Mouse (Mus musculus) stomach, embryonic 14.5 days (tissue): Measurements from ENCODE around the gene Gm13889. TPM values are rescaled to one million over a fixed set of nuclear protein-coding genes. Genes with fewer than 3 reads are reported as not detected.

Experiments
- ATAC-seq: fragments of 200-750 bp; cut with Nextera tagmentation; 2 replicates; pipeline ENCODE4 v1.8.0; 2017; ENCODE audit warnings: low read depth, moderate TSS enrichment; ENCODE audit not compliant: insufficient number of reproducible peaks, insufficient read depth, low FRiP score
- H3K27ac ChIP-seq: fragments of 300-500 bp; sonication (generic); 2 replicates; pipeline ENCODE4 v1.5.1; 2014; ENCODE audit warnings: mild to moderate bottlenecking, low read length, moderate library complexity, mixed read lengths
- H3K27me3 ChIP-seq: fragments of 300-500 bp; sonication (generic); 2 replicates; pipeline ENCODE4 v1.6.1; 2014; ENCODE audit warnings: low read length, control low read depth, mixed read lengths; ENCODE audit not compliant: control insufficient read depth, insufficient read depth
- H3K36me3 ChIP-seq: fragments of 300-500 bp; sonication (generic); 2 replicates; pipeline ENCODE4 v1.6.1; 2014; ENCODE audit warnings: mild to moderate bottlenecking, control low read depth, low read length, moderate library complexity, mixed read lengths; ENCODE audit not compliant: control insufficient read depth, insufficient read depth
- H3K4me1 ChIP-seq: fragments of 300-500 bp; sonication (generic); 2 replicates; pipeline ENCODE4 v1.6.1; 2014; ENCODE audit warnings: low read length, control low read depth, mixed read lengths; ENCODE audit not compliant: control insufficient read depth, insufficient read depth
- H3K4me2 ChIP-seq: fragments of 300-500 bp; sonication (generic); replicated peaks from 2 replicates; pipeline ENCODE4 v1.6.1; 2014; ENCODE audit warnings: low read depth, low read length, control low read depth
- H3K4me3 ChIP-seq: fragments of 300-500 bp; sonication (generic); 2 replicates; pipeline ENCODE4 v1.5.1; 2014; ENCODE audit warnings: low read depth, low read length, control low read depth
- H3K9ac ChIP-seq: fragments of 300-500 bp; sonication (generic); replicated peaks from 2 replicates; pipeline ENCODE4 v1.6.1; 2014; ENCODE audit warnings: low read depth, mild to moderate bottlenecking, control low read depth, low read length, moderate library complexity, mixed read lengths
- H3K9me3 ChIP-seq: fragments of 300-500 bp; sonication (generic); 2 replicates; pipeline ENCODE4 v1.6.1; 2016; ENCODE audit warnings: low read depth, low read length, control low read depth; ENCODE audit not compliant: control insufficient read depth
- WGBS: fragments of 180-500 bp; shearing (Covaris S2); extraction: QIAGEN DNeasy Blood & Tissue Kit; methylation state at CpG from one replicate; pipeline ENCODE4 v1.1.7; 2014; 5-methylcytosine and 5-hydroxymethylcytosine counted together
- polyA plus RNA-seq: library from polyadenylated mRNA; unstranded; fragments of >200 nt; fragmentation: Nextera tagmentation; extraction: Ambion mirVana; gene quantifications from 2 replicates; pipeline ENCODE4 v1.2.1, GENCODE M21; 2014

The Gm13889 gene
- polyA plus RNA-seq, 1 experiment from 2014 or later: 26.1 TPM

DNA sequence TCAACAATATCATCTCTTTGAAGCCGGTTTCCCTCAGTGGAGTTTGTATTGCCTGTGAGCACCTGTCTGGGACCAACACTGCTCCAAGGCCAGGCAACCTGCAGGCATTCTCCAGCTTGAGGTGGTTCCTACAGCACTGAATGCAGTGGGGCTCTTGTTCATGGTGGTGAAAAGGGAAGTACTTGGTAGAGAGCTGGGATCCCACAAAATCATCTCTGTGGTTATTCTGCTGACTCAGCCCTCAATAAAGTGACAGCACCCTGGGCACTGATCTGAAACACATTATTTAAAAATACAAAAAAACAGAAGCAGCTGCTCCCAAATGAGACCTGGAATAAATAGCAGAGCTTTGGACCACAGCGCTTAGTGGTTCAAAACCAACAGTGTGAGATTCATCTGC is 31.4 kb upstream of the Gm13889 start:
- no peak overlapping the region for H3K4me2 ChIP-seq
- H3K9me3 ChIP-seq: no peaks in the 10 kb centered on the region
- no peak for ATAC-seq
- no peak overlapping the region for H3K27ac ChIP-seq
- H3K9ac ChIP-seq: no peak overlapping the region
- 0 out of 2 replicates have a peak, but pooled peaks cover 10% of the 10 kb centered on the region for H3K4me1 ChIP-seq
- WGBS: 93% methylated on average over 2 of the region's 2 CpGs
- H3K4me3 ChIP-seq: no peak overlapping the region
- H3K27me3 ChIP-seq: no peaks in the 10 kb centered on the region
- H3K36me3 ChIP-seq: peaks cover 36% of the 10 kb centered on the region

DNA sequence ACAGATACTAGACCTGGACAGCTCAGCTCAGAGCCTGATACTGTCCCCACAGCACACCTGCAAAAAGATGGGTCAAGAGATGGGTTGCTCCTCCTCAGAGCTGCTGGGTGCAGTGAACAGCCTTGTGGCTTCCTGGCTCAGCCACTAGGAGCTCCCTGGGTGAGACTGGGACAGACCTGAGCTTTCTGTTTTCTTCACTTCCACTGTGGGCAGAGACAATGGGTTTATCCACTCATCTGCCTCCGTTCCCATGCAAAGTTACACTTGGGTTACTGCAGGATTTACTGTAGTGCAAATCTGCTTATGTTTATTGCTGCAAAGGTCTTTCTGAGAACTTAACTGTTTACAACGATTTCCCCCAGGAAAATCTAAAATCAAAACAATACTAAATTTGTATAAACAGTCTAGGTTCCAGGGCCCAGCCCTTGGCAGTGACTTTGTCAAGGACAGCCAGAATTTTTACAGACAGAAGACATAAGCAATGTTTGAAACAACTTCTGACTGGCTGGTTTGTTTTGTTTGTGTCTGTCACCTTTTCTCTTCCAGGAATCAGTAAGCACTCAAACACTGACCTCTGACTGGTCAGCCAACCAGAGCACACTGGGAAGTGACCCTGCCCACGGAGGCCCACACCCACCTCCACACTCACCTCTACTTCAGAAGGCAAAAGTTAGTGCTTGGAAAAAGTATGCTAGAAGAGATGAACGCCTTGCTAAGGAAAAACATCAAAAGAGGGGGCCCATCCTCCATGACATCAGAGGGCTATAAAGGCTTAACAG is 25.6 kb upstream of the Gm13889 start:
- H3K9me3 ChIP-seq: no peaks in the 10 kb centered on the region
- peaks cover 25% of the 10 kb centered on the region; the same call in 1 of the 2 replicates for H3K36me3 ChIP-seq
- 66% methylated on average over 4 of the region's 4 CpGs for WGBS
- peaks cover 44% of the 10 kb centered on the region for H3K4me1 ChIP-seq
- H3K4me3 ChIP-seq: no peak overlapping the region
- H3K4me2 ChIP-seq: no peak overlapping the region
- no peak overlapping the region; the same call in 1 of the 2 replicates for H3K27ac ChIP-seq
- H3K27me3 ChIP-seq: no peaks in the 10 kb centered on the region
- no peak for ATAC-seq
- H3K9ac ChIP-seq: no peak overlapping the region

DNA sequence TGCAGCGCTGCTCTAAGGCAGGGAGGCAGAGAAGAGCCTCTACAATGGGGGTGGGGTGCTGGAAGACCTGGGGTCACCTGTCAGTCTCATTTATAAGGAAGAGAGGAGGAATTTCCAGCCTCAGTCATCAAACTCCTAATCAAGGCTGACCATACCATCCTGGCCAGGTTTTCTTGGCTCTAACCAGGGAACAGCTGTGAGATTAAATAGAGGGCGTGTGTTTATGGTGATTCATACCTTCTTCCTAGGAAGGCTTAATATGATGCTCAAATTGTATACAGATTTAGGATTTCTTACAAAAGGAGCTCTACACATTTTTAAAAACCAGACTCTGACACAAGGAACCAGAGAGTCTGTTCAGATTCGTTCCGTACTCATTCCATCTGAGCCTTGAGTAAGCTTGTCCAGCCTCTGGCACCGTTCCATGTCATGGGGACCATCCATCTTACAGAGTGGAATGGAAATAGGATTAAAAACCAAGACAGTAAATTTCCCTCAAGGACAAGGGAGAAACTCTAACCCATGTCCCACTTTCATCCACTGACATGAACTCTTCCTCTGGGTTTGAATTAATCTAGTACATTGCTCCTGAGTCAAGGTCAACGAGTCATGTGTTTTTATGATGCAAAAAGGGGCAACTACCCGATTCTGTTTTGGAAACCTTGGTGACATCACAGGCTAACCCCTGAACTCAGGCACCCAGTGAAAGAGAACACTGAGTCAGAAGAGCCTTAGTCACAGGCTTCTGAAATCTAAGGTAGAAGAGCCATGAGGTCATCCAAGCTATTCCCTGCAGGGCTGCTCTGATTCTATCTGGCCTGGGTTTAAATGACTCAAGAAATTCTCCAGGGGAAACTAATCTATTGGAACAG is 22.5 kb upstream of the Gm13889 start:
- Histone ChIP-seq H3K4me3 (no peak overlapping the region), H3K9me3 (no peaks in the 10 kb centered on the region), H3K4me2 (no peak overlapping the region), H3K36me3 (peaks cover 19% of the 10 kb centered on the region; the same call in 1 of the 2 replicates), H3K27ac (peak overlapping the region; percentile 83), H3K27me3 (no peaks in the 10 kb centered on the region), H3K4me1 (peaks cover 57% of the 10 kb centered on the region), H3K9ac (no peak overlapping the region)
- 48% methylated on average over 7 of the region's 7 CpGs for WGBS
- ATAC-seq: no peak

DNA sequence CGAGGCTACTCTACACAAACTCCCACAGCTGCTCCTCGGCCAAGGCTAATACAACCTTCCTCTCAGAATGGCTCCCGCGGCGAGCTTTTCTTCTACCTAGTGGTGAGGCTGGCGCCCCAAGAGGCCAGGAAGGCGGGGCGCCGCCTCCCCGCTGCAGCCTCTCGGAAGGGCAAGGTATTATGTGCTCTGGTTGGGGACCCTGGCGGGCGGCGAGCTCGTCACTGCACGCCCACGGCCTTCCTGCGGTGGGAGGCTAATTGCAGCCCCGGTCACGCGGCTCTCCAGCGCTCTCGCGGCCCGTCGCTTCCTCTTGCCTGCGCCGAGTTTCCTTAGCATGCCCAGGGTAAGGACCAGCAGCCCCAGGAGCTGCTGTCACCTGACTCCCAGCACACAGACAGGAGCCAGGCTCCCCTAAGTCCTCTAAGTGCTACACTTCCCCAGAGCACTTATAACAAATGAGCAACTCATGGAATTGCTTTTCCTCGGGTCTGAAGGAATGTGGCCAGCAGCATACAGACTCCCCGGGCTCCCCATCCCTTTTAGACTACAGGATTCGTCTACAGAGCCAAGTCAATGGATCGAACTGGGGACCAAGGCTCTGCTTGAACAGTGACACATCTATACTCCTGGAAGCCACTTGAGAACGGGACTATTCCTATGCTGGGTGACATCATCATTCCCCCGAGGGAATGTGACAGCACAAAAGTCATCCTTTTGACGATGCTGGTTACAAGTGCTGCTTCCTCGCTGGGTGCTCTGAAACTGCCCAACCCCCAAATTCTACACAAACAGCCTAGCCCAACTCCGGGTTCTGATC is 19.6 kb upstream of the Gm13889 start:
- Histone ChIP-seq H3K4me2 (peak overlapping the region; percentile 58), H3K9me3 (no peaks in the 10 kb centered on the region), H3K27ac (peak overlapping the region; percentile 84), H3K36me3 (peaks cover 19% of the 10 kb centered on the region; the same call in 1 of the 2 replicates), H3K9ac (peak overlapping the region; percentile 42; the same call in 1 of the 2 replicates), H3K4me3 (peak overlapping the region; percentile 30), H3K4me1 (peaks cover 54% of the 10 kb centered on the region), H3K27me3 (no peaks in the 10 kb centered on the region)
- peak; percentile 73 for ATAC-seq
- WGBS: 2% methylated on average over 37 of the region's 37 CpGs

DNA sequence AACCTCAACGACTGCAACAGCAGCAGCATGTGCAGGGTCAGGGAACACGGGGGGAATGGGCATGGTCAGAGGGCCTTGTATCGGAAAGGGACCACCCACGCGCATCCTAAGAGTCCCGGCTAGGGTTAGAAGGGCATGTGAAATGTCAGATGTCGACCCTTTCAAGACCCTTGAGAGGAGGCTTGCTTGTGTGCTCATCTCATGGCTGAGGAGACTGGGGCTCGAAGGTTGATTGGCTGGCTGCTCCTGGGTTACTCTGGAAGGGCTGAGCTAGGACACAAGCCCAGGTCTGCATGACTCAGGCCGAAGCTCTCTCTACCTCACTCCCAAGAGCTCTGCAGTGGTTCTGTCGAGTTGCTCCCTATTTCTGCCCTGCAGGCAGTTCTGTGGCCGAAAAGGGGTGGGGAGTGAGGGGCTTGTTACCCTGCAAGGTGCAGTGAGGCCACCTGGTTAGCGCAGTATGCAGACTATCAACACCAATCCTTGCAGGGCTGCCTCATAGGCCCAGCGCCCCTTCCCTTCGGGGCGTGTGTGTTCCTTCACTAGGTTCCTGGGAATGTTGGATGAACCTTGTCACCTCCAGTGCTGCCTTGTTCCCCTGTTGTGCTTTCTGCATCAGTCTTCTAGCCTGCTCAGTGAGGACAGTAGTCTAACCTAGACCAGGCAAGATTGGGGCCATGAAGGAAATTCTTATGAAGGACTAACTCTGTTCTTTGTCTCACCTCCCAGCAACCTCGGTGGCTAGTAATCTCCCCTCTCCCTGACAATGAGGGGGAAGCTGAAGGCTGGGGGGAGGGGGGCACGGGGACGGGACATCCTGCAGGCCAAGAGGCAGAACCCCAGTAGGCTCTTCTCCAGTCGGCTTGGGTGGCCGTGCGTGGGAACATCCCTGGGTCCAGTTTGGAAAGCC is 18.8 kb upstream of the Gm13889 start:
- Histone ChIP-seq H3K4me3 (peak overlapping the region; percentile 30), H3K4me1 (peaks cover 47% of the 10 kb centered on the region), H3K27ac (peak overlapping the region; percentile 84)

DNA sequence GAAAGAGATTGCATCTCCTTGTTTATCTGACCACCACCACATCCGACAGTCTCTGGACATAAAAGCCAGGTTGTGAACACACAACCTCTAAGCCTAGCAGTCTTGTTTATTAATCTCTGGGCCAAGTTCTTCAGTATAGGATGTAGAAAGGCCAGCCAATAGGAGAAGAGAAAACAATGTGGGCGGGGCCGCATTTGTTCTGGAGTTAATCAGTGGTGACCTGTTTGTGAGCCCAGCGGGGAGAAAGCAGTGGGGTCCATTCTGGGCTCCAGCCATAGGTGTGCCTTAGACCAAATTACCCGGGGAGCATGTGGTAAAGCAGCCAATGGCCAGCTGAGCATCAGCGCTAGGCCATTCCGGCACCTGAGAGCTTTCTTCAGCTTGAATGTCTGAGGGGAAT is 18.0 kb upstream of the Gm13889 start:
- peaks cover 4% of the 10 kb centered on the region; the same call in 1 of the 2 replicates for H3K36me3 ChIP-seq
- WGBS: 39% methylated on average over 7 of the region's 7 CpGs
- H3K4me2 ChIP-seq: no peak overlapping the region
- H3K27me3 ChIP-seq: no peaks in the 10 kb centered on the region
- H3K9me3 ChIP-seq: no peaks in the 10 kb centered on the region
- H3K9ac ChIP-seq: no peak overlapping the region
- peaks cover 39% of the 10 kb centered on the region for H3K4me1 ChIP-seq
- no peak overlapping the region for H3K27ac ChIP-seq
- ATAC-seq: no peak
- no peak overlapping the region for H3K4me3 ChIP-seq

More for the DNA sequence above, 18.8 kb upstream of the Gm13889 start:
- WGBS: 27% methylated on average over 21 of the region's 21 CpGs
- Histone ChIP-seq H3K27me3 (no peaks in the 10 kb centered on the region), H3K9ac (peak overlapping the region; percentile 42; the same call in 1 of the 2 replicates), H3K36me3 (peaks cover 11% of the 10 kb centered on the region; the same call in 1 of the 2 replicates), H3K4me2 (peak overlapping the region; percentile 58), H3K9me3 (no peaks in the 10 kb centered on the region)
- 0 out of 2 replicates have a peak, but pooled peaks have one; percentile 1 for ATAC-seq

DNA sequence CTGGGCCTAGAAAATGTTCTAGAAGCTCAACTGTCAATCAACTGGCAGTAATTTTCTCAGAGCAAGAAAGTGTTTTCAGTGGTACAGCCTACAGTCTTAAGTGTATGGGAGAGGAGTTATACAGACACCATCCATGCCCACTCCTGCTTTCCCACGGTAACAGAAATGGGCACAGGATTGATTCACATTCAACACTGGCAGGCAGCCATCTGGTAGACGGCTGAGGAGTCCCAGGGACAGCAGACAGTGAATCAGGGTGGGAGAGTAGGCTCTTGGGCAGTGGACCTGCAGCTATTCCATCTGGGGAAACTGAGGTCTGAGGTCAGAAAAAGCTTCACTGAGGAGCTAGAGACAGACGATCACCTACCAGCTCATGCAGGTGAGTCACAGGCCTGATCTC is 14.6 kb upstream of the Gm13889 start:
- ATAC-seq: no peak
- Histone ChIP-seq H3K9ac (no peak overlapping the region), H3K4me2 (no peak overlapping the region), H3K27me3 (no peaks in the 10 kb centered on the region), H3K4me1 (peaks cover 13% of the 10 kb centered on the region), H3K27ac (no peak overlapping the region), H3K9me3 (no peaks in the 10 kb centered on the region), H3K4me3 (no peak overlapping the region), H3K36me3 (no peaks in the 10 kb centered on the region)
- 83% methylated on average over 3 of the region's 3 CpGs for WGBS
